Mouse (Mus musculus) hindbrain, embryonic 12.5 days (tissue): ENCODE data around the gene Lrp5. TPM values are rescaled to one million over a fixed set of nuclear protein-coding genes. Genes with fewer than 3 reads are reported as not detected.
"Not testable (repeated sequence)": the region's sequence is repeated elsewhere in the genome, so short reads cannot be mapped to it uniquely, and the experiment has no call there.

Experiments
- ATAC-seq: fragments of 200-750 bp; cut with Nextera tagmentation; 2 replicates; pipeline ENCODE4 v1.8.0; 2017; ENCODE audit warnings: moderate TSS enrichment; ENCODE audit not compliant: low FRiP score
- H3K27ac ChIP-seq: fragments of 300-500 bp; sonication (generic); 2 replicates; pipeline ENCODE4 v1.5.1; 2016; ENCODE audit warnings: mild to moderate bottlenecking
- H3K27me3 ChIP-seq: fragments of 300-500 bp; sonication (generic); 2 replicates; pipeline ENCODE4 v1.6.1; 2016; ENCODE audit warnings: mild to moderate bottlenecking
- H3K36me3 ChIP-seq: fragments of 300-500 bp; sonication (generic); 2 replicates; pipeline ENCODE4 v1.6.1; 2016; ENCODE audit warnings: mild to moderate bottlenecking
- H3K4me1 ChIP-seq: fragments of 300-500 bp; sonication (generic); 2 replicates; pipeline ENCODE4 v1.6.1; 2016
- H3K4me2 ChIP-seq: fragments of 300-500 bp; sonication (generic); replicated peaks from 2 replicates; pipeline ENCODE4 v1.6.1; 2016; ENCODE audit warnings: mild to moderate bottlenecking
- H3K4me3 ChIP-seq: fragments of 300-500 bp; sonication (generic); 2 replicates; pipeline ENCODE4 v1.5.1; 2016; ENCODE audit warnings: mild to moderate bottlenecking
- H3K9ac ChIP-seq: fragments of 300-500 bp; sonication (generic); 2 replicates; pipeline ENCODE4 v1.6.1; 2016; ENCODE audit warnings: mild to moderate bottlenecking, moderate library complexity
- H3K9me3 ChIP-seq: fragments of 300-500 bp; sonication (generic); replicated peaks from 2 replicates; pipeline ENCODE4 v1.6.1; 2016; ENCODE audit warnings: mild to moderate bottlenecking
- WGBS: fragments of 180-500 bp; shearing (Covaris S2); methylation state at CpG from one replicate; pipeline ENCODE4 v1.1.7; 2016; 5-methylcytosine and 5-hydroxymethylcytosine counted together
- polyA plus RNA-seq: library from polyadenylated mRNA; unstranded; fragments of >200 nt; fragmentation: Nextera tagmentation; extraction: Ambion mirVana; gene quantifications from 2 replicates; pipeline ENCODE4 v1.2.1, GENCODE M21; 2016

Lrp5 gene
- polyA plus RNA-seq, 1 experiment from 2014 or later, result 4.0 TPM

GRCm38 (mm10) chr19:3589968-3590367, 96.4 kb downstream of the Lrp5 start:
- peaks cover 58% of the 10 kb centered on the region for H3K36me3 ChIP-seq
- WGBS, result 96% methylated on average over 4 of the region's 4 CpGs

GRCm38 (mm10) chr19:3589547-3589946, 96.8 kb downstream of the Lrp5 start:
- no peak overlapping the region for H3K4me2 ChIP-seq
- H3K9me3 ChIP-seq, result no peaks in the 10 kb centered on the region
- peaks cover 58% of the 10 kb centered on the region for H3K36me3 ChIP-seq
- H3K27me3 ChIP-seq, result no peaks in the 10 kb centered on the region
- WGBS, result 93% methylated on average over 5 of the region's 5 CpGs
- no peak overlapping the region for H3K27ac ChIP-seq
- no peak overlapping the region for H3K4me3 ChIP-seq
- no peaks in the 10 kb centered on the region for H3K4me1 ChIP-seq
- no peak overlapping the region for H3K9ac ChIP-seq
- no peak for ATAC-seq

More at GRCm38 (mm10) chr19:3589968-3590367, 96.4 kb downstream of the Lrp5 start:
- H3K4me2 ChIP-seq, result no peak overlapping the region
- H3K27me3 ChIP-seq, result no peaks in the 10 kb centered on the region
- no peak overlapping the region for H3K9ac ChIP-seq
- H3K27ac ChIP-seq, result no peak overlapping the region
- ATAC-seq, result no peak
- H3K4me1 ChIP-seq, result no peaks in the 10 kb centered on the region
- H3K9me3 ChIP-seq, result no peaks in the 10 kb centered on the region
- H3K4me3 ChIP-seq, result no peak overlapping the region

DNA sequence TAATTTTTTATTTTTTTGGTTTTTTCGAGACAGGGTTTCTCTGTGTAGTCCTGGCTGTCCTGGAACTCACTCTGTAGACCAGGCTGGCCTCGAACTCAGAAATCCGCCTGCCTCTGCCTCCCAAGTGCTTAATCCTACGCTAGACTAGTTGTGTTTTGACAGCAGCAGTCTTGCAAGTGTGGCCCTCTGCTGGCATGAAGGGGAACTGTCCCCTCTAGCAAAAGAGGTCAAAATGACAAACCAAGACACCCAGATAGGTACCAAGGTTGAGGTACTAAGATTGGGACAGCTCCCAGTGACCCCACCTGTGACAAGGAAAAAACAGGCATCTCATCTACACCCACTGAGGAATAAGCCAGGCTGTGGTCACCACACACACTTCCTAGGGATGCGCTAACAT, 98.6 kb downstream of the Lrp5 start:
- H3K27ac ChIP-seq, H3K4me2 ChIP-seq, H3K27me3 ChIP-seq, H3K4me3 ChIP-seq, ATAC-seq, H3K9ac ChIP-seq, H3K4me1 ChIP-seq, H3K9me3 ChIP-seq: not testable (repeated sequence)
- H3K36me3 ChIP-seq, result peaks cover 52% of the 10 kb centered on the region
- WGBS, result 91% methylated on average over 5 of the region's 5 CpGs

DNA sequence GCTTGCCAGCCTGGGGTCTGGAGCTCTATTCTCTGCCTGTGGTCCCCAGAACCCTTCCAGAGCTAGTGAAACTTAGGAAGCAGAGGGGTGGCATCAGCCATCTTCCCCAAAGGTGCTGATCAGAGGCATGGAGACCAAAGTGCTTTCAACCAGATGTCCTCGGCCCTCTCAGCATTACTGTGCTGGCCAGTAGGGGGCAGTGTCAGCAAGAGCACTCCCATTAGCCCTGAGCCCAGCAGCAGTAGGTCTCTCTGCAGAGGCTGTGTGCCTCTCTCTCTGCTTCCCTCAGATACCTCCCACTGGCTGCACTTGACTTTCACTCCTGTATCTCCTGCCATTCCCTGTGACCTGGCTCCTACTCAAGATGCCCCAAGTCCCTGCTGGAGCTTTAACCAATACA, 99.8 kb downstream of the Lrp5 start:
- Histone ChIP-seq H3K9ac (no peak overlapping the region), H3K4me3 (no peak overlapping the region), H3K27me3 (no peaks in the 10 kb centered on the region), H3K4me1 (0 out of 2 replicates have a peak, but pooled peaks cover under 1% of the 10 kb centered on the region), H3K36me3 (peaks cover 41% of the 10 kb centered on the region), H3K27ac (no peak overlapping the region), H3K4me2 (no peak overlapping the region), H3K9me3 (no peaks in the 10 kb centered on the region)
- WGBS, result 53% methylated on average over 1 of the region's 1 CpGs
- ATAC-seq, result no peak

GRCm38 (mm10) chr19:3586026-3586425, 100.3 kb downstream of the Lrp5 start:
- Histone ChIP-seq H3K27ac (no peak overlapping the region), H3K9ac (no peak overlapping the region), H3K36me3 (peaks cover 38% of the 10 kb centered on the region), H3K4me1 (0 out of 2 replicates have a peak, but pooled peaks cover 2% of the 10 kb centered on the region), H3K9me3 (no peaks in the 10 kb centered on the region), H3K4me3 (no peak overlapping the region), H3K4me2 (no peak overlapping the region), H3K27me3 (no peaks in the 10 kb centered on the region)
- 94% methylated on average over 9 of the region's 9 CpGs for WGBS
- no peak for ATAC-seq

DNA sequence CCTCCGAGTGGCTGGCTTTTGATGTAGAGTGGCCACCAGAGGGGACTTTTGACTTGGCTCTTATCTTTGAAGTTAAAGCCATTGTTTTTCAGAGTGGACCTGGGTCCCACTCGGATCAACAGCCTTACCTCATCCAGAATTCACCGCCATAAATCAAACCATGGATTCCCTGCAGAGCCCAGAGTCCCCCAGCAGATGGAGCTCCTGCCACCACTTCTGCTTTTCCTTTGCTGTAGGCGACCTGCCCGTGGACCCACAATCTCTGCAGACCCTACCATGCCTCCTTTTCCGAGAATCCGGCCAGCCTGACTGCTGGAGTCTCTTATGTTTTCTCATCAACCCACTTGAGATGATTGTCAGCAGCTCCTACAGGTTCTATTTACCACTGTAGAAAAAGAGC, 105.0 kb downstream of the Lrp5 start:
- no peaks in the 10 kb centered on the region for H3K9me3 ChIP-seq
- H3K4me3 ChIP-seq, result no peak overlapping the region
- H3K36me3 ChIP-seq, result peaks cover 16% of the 10 kb centered on the region; the same call in 1 of the 2 replicates
- H3K27ac ChIP-seq, result no peak overlapping the region
- ATAC-seq, result no peak
- H3K27me3 ChIP-seq, result no peaks in the 10 kb centered on the region
- peaks cover 7% of the 10 kb centered on the region; the same call in 1 of the 2 replicates for H3K4me1 ChIP-seq
- H3K4me2 ChIP-seq, result no peak overlapping the region
- H3K9ac ChIP-seq, result no peak overlapping the region
- 35% methylated on average over 7 of the region's 7 CpGs for WGBS

DNA sequence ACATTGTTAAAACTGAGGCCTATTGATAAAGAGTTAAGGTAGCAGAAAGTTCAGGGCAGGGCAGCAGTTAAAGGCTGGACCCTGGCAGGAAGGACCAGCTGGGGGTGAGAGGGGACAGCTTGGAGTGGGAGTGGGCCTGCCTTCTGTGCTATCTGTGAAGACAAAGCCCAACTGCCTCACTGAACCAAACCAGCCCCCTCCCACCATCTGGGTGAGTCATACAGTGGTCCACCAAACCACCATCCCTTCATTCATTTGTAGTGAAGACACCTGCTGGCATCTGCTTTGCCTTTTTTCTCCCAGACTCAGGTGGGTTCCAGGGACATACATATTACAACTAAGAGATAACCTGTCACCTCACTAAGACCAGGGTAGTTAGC, 108.5 kb downstream of the Lrp5 start:
- no peak overlapping the region for H3K27ac ChIP-seq
- H3K4me3 ChIP-seq, result no peak overlapping the region
- peaks cover 23% of the 10 kb centered on the region for H3K4me1 ChIP-seq
- H3K4me2 ChIP-seq, result no peak overlapping the region
- no peaks in the 10 kb centered on the region for H3K36me3 ChIP-seq
- no peaks in the 10 kb centered on the region for H3K27me3 ChIP-seq
- no peaks in the 10 kb centered on the region for H3K9me3 ChIP-seq
- no peak for ATAC-seq
- H3K9ac ChIP-seq, result no peak overlapping the region

DNA sequence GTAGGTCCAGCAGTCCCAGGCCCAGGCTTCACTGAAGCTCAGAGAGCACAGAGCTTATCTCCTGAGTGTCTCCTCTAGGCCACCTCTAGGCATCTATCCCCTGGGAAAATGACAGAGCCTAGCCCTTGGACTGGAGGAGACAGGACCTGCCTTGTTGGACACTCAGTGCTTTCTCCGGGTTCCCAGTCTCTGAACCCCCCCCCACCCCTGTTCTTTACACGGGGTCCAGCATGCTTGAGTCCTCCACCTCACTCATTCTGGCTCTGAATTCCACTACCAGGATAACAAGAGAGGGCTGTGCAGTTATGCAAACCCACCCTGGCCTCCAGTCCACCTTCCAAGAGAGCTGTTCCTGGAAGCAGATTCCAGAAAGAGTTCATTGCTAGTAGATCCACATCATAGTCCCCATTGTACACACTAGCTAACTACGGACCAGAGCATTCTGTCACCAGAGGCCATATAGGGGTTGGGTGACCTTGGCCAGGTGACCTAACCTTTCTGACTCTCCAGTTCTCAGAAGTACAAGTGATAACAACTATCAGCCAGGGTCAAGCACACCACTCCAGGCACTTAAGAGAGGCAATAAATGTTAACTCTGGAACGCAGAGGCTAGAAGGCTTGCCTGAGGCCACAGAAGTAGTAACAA, 109.0 kb downstream of the Lrp5 start:
- no peaks in the 10 kb centered on the region for H3K36me3 ChIP-seq
- ATAC-seq, result no peak
- peaks cover 23% of the 10 kb centered on the region for H3K4me1 ChIP-seq
- 83% methylated on average over 4 of the region's 4 CpGs for WGBS
- H3K9ac ChIP-seq, result no peak overlapping the region
- no peak overlapping the region for H3K27ac ChIP-seq
- no peaks in the 10 kb centered on the region for H3K27me3 ChIP-seq
- H3K9me3 ChIP-seq, result no peaks in the 10 kb centered on the region
- no peak overlapping the region for H3K4me3 ChIP-seq
- H3K4me2 ChIP-seq, result no peak overlapping the region

GRCm38 (mm10) chr19:3576451-3577264, 109.7 kb downstream of the Lrp5 start:
- ATAC-seq, result peak; percentile 14
- H3K36me3 ChIP-seq, result no peaks in the 10 kb centered on the region
- peak overlapping the region; percentile 67 for H3K4me3 ChIP-seq
- H3K9me3 ChIP-seq, result no peaks in the 10 kb centered on the region
- H3K4me1 ChIP-seq, result peaks cover 23% of the 10 kb centered on the region
- H3K27me3 ChIP-seq, result no peaks in the 10 kb centered on the region
- WGBS, result 73% methylated on average over 5 of the region's 5 CpGs
- peak overlapping the region; percentile 38; the same call in 1 of the 2 replicates for H3K9ac ChIP-seq
- peak overlapping the region; percentile 45 for H3K4me2 ChIP-seq
- peak overlapping the region; percentile 95 for H3K27ac ChIP-seq

- WGBS, result 1% methylated on average over 51 of the region's 51 CpGs
- Histone ChIP-seq H3K36me3 (no peaks in the 10 kb centered on the region), H3K4me3 (peak within 1 kb of the TSS; percentile 67), H3K27ac (peak within 1 kb of the TSS; percentile 95), H3K27me3 (no peaks in the 10 kb centered on the region), H3K4me1 (peaks cover 21% of the 10 kb centered on the region), H3K9ac (peak within 1 kb of the TSS; percentile 84), H3K4me2 (peak within 1 kb of the TSS; percentile 56), H3K9me3 (no peaks in the 10 kb centered on the region)
- peak; percentile 97 for ATAC-seq
Measured at GRCm38 (mm10) chr19:3575632-3576384, 110.6 kb downstream of the Lrp5 start, which contains the start of gene Ppp6r3. TSS of gene Ppp6r3 (minus strand) at chr19:3575749.

DNA sequence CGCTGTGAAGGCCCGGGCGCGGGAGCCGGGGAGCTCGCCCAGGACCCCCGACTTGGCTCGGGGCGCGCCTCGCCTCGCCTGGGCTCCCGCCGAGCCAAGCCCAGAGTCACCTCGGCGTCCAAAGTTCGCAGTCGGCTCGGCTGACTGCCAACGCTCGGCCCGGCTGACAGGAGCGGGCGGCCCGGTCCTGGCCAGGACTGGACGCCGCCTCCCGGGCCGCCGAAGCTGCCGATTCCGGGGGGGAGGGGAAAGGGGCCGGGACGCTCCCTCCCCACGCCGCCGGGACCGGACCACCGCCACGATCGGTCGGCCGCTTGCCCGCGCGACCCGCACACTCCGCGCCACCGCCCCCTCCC, 111.1 kb downstream of the Lrp5 start:
- Histone ChIP-seq H3K27ac (peak overlapping the region; percentile 95), H3K27me3 (no peaks in the 10 kb centered on the region), H3K36me3 (no peaks in the 10 kb centered on the region), H3K4me1 (peaks cover 21% of the 10 kb centered on the region), H3K4me3 (peak overlapping the region; percentile 67), H3K4me2 (peak overlapping the region; percentile 56), H3K9me3 (no peaks in the 10 kb centered on the region), H3K9ac (peak overlapping the region; percentile 84)
- peak; percentile 51 for ATAC-seq
- WGBS, result under 1% methylated on average over 41 of the region's 50 CpGs

DNA sequence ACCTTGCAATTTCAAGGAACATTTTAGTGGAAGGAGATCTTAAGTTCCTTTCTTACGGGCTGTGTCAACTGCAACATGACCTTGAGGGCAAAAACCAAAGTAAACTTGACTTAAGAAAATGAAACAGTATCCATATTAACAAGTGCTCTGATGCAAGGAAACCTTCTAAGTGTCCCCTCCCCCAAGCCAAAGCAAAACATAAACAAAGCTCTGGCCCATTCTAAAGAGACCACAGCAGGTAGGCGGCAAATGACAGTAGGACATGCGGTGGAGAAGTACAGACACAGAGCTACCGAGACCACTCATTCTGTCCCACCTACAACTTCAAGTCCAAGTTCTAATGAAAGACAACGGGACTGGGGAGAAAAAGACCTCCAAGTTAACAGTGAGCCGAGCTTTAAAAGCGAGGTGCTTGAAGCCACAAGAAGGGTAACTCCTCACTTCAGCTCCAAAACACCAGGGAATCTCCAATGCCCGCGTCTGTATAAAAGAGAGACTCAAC, 111.7 kb downstream of the Lrp5 start:
- Histone ChIP-seq H3K9me3 (no peaks in the 10 kb centered on the region), H3K27ac (peak overlapping the region; percentile 95), H3K4me1 (peaks cover 21% of the 10 kb centered on the region), H3K36me3 (no peaks in the 10 kb centered on the region), H3K4me3 (peak overlapping the region; percentile 67), H3K4me2 (peak overlapping the region; percentile 56), H3K27me3 (no peaks in the 10 kb centered on the region), H3K9ac (peak overlapping the region; percentile 84)
- 2% methylated on average over 9 of the region's 9 CpGs for WGBS
- ATAC-seq, result no peak
